Mouse (Mus musculus) ES-E14 (cell line): Measurements from ENCODE around the gene H2-T23.
"Not testable (repeated sequence)": the region's sequence is repeated elsewhere in the genome, so short reads cannot be mapped to it uniquely, and the experiment has no call there.

Experiments used
- CHD2 ChIP-seq: IDR thresholded peaks from 2 replicates; pipeline ENCODE4 v1.6.1; 2014; ENCODE audit warnings: mild to moderate bottlenecking, low read depth, low read length, inconsistent platforms
- MAFK ChIP-seq: IDR thresholded peaks from 2 replicates; pipeline ENCODE4 v1.6.1; 2014; ENCODE audit warnings: mild to moderate bottlenecking, low read depth, low read length, inconsistent platforms; ENCODE audit not compliant: insufficient read depth
- ZC3H11A ChIP-seq: IDR thresholded peaks from 2 replicates; pipeline ENCODE4 v1.6.1; 2012; ENCODE audit warnings: low read depth, mild to moderate bottlenecking, inconsistent platforms, low read length, borderline replicate concordance
- ZNF384 ChIP-seq: IDR thresholded peaks from 2 replicates; pipeline ENCODE4 v1.6.1; 2012; ENCODE audit warnings: low read depth, low read length, inconsistent platforms

DNA sequence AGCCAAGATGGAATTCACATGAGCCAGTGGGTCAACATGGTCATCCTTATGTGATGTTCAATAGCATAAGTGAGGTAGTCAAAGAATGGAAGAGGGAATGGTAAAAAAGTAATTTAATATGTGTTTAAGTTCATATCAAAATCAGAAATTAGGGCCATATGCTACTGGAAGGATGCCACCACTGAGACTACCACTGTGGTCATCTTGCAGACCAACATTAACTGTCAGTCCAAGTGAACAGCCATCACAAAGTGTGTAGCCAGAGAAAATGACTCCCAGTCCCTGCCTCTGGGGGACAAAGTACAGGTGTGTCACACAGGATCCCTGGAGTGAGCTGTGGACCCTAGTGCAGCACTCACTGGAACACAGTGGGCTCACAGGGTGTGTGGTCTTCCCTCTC is 49.2 kb upstream of the H2-T23 start:
- not testable (repeated sequence) for TF ChIP-seq MAFK, ZC3H11A, CHD2, ZNF384
